ENCODE assay signal across 13 mouse cellular contexts in genomic region chr5:21188435-21188834, GRCm38 (mm10). TPM values are rescaled to one million over a fixed set of nuclear protein-coding genes. Genes with fewer than 3 reads are reported as not detected.
DNase-seq lines count a peak whose midpoint lies in the region; ATAC-seq and TF ChIP-seq lines count a peak whose summit lies in the region.
"Had no signal": no experiment of that assay in that cellular context is flagged by ENCODE, and none has a peak within 500 bp of the region (broad histone marks: within the 10 kb centered on the region; RNA-seq: fewer than 3 reads in every experiment).

No protein-coding gene starts in this region.

- H3K9ac ChIP-seq in neural tube, embryonic 15.5 days (replicated peaks), result no peak overlapping the region
- H3K9ac ChIP-seq: kidney, embryonic 15.5 days had no signal

- H3K4me1 ChIP-seq in neural tube, embryonic 15.5 days, result peaks cover 14% of the 10 kb centered on the region
- H3K4me1 ChIP-seq in small intestine, adult 2 months (ENCODE audit: control insufficient read depth, insufficient read depth, insufficient read length, low read length), result peaks cover 4% of the 10 kb centered on the region; the same call in 1 of the 2 replicates

- no peaks in the 10 kb centered on the region for H3K27me3 ChIP-seq in neural tube, embryonic 15.5 days (replicated peaks)
- H3K27me3 ChIP-seq in small intestine, adult 2 months (ENCODE audit: control insufficient read depth, insufficient read depth, low read length), result no peaks in the 10 kb centered on the region

- TF ChIP-seq CTCF in small intestine, adult 2 months (IDR thresholded peaks at IDR 0.05; ENCODE audit: extremely low read depth, insufficient read length, insufficient replicate concordance, low read depth, low read length), result no peak

- WGBS in neural tube, embryonic 15.5 days, result 51% methylated on average over 3 of the region's 3 CpGs
- WGBS in small intestine, adult 2 months, result 24% methylated on average over 3 of the region's 3 CpGs

- no peak for DNase-seq in neural tube, embryonic 10.5 days (ENCODE audit: extremely low spot score, low spot score)
- DNase-seq in brain, adult 2 months (ENCODE audit: low read depth, low spot score), result peak; percentile 22
- peak; percentile 73 for DNase-seq in lung, postnatal 36 days
- no peak for DNase-seq in cerebellum, postnatal 25 days
- no peak for DNase-seq in adrenal gland, postnatal 4 days (ENCODE audit: low spot score in 2 of 2)
- no peak for DNase-seq in gastrocnemius, adult 18-20 months (ENCODE audit: low spot score)
- DNase-seq: right cerebral cortex, postnatal 4 days had no signal

- TF ChIP-seq POLR2A in small intestine, adult 2 months (IDR thresholded peaks at IDR 0.05; ENCODE audit: low read depth, low read length), result no peak

- H3K27ac ChIP-seq in neural tube, embryonic 15.5 days (replicated peaks), result no peak overlapping the region
- H3K27ac ChIP-seq in small intestine, adult 2 months (ENCODE audit: insufficient read depth, low read depth, low read length), result peak overlapping the region; percentile 37; the same call in 1 of the 2 replicates
- H3K27ac ChIP-seq: heart, adult 2 months; kidney, embryonic 15.5 days; left cerebral cortex, adult 2 months had no signal

- peak overlapping the region; percentile 30 for H3K4me2 ChIP-seq in neural tube, embryonic 15.5 days
- H3K4me2 ChIP-seq: kidney, embryonic 15.5 days had no signal

- H3K4me3 ChIP-seq in neural tube, embryonic 15.5 days (replicated peaks), result no peak overlapping the region
- H3K4me3 ChIP-seq in small intestine, adult 2 months (ENCODE audit: low read depth, low read length), result no peak overlapping the region
- H3K4me3 ChIP-seq: heart, adult 2 months; kidney, embryonic 15.5 days; left cerebral cortex, adult 2 months had no signal

- ATAC-seq in neural tube, embryonic 15.5 days (ENCODE audit: low FRiP score), result no peak

- no peaks in the 10 kb centered on the region for H3K9me3 ChIP-seq in neural tube, embryonic 15.5 days (replicated peaks)

- H3K36me3 ChIP-seq in neural tube, embryonic 15.5 days, result no peaks in the 10 kb centered on the region
- H3K36me3 ChIP-seq in small intestine, adult 2 months (ENCODE audit: control insufficient read depth, insufficient read depth, low read length), result no peaks in the 10 kb centered on the region
- H3K36me3 ChIP-seq: G1E had no signal

RNA-seq across cellular contexts. Expression of gene Gsap, which starts 2.4 kb away (rescaled TPM):
- 11.3 and 12.1 TPM in 2 replicates for polyA plus RNA-seq in neural tube, embryonic 15.5 days (2015; fragmentation: Nextera tagmentation; extraction: Ambion mirVana)
- polyA plus RNA-seq in small intestine, adult 2 months (2012; rRNA removed), result 0.47 and 0.68 TPM in 2 replicates
- total RNA-seq in adrenal gland, postnatal 4 days (2021), result 1 to 10 TPM; 6.6 TPM
- 1 to 10 TPM in 1 of 2 experiments, under 1 TPM in 1; 0.74 to 1.1 TPM for total RNA-seq in gastrocnemius, adult 18-20 months (2021)
- polyA plus RNA-seq: G1E had no signal

Comparison
In these comparisons a context has a peak if more than half of its experiments do, and no peak if none do; other contexts are left out.
1. DNase-seq: peak in brain, adult 2 months (single experiment) and lung, postnatal 36 days (single experiment); none in neural tube, embryonic 10.5 days (single experiment), cerebellum, postnatal 25 days (0 of 2), adrenal gland, postnatal 4 days (0 of 2) and gastrocnemius, adult 18-20 months (single experiment).